29 mouse cellular contexts compared by ENCODE assay signal in the genomic region with DNA sequence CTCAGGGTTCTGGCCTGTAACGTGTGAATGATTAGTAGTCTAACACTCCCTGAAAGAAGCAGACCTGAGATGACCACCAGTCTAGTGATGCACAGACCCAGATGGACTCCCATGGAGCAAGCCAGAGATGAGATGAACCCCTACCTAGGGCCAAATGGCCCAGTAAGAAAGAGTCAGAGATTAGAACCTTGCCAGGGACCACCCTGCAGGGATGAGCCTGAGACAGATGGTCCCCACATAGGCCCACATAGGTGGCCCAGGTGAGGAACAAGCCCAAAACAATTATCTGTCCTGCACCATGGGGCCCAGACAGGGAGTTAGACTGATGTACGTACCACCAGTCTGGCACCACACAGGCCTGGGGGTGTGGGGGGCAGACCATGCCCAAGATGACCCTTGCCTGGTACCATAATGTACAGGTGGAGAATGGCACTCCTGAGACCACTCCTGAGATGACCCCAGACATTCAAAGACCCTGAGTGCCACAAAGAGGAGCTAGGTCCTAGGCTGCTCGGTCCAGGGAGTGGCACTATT.
DNase-seq lines count a peak whose midpoint lies in the region; ATAC-seq and TF ChIP-seq lines count a peak whose summit lies in the region.
"Had no signal": no experiment of that assay in that cellular context is flagged by ENCODE, and none has a peak within 500 bp of the region (broad histone marks: within the 10 kb centered on the region; RNA-seq: fewer than 3 reads in every experiment).

No protein-coding gene starts in this region.

- WGBS in cerebellum, adult 2 months = 56% methylated on average over 3 of the region's 3 CpGs
- WGBS in hindbrain, embryonic 11.5 days = 68% methylated on average over 3 of the region's 3 CpGs
- WGBS in hindbrain, embryonic 12.5 days = 81% methylated on average over 3 of the region's 3 CpGs
- 78% methylated on average over 3 of the region's 3 CpGs for WGBS in midbrain, embryonic 12.5 days
- 84% methylated on average over 3 of the region's 3 CpGs for WGBS in midbrain, embryonic 15.5 days
- WGBS in stomach, embryonic 15.5 days = 69% methylated on average over 3 of the region's 3 CpGs

- H3K36me3 ChIP-seq in hindbrain, embryonic 11.5 days (ENCODE audit: control insufficient read depth, insufficient read depth, low read length) = no peaks in the 10 kb centered on the region
- H3K36me3 ChIP-seq in hindbrain, embryonic 12.5 days = no peaks in the 10 kb centered on the region
- no peaks in the 10 kb centered on the region for H3K36me3 ChIP-seq in midbrain, embryonic 12.5 days
- no peaks in the 10 kb centered on the region for H3K36me3 ChIP-seq in midbrain, embryonic 15.5 days (replicated peaks)
- H3K36me3 ChIP-seq in stomach, embryonic 15.5 days = no peaks in the 10 kb centered on the region
- H3K36me3 ChIP-seq: heart, embryonic 10.5 days; intestine, embryonic 15.5 days; neural tube, embryonic 13.5 days had no signal

- DNase-seq in cerebellum, postnatal 10 days = peak; percentile 31 to 74
- DNase-seq in cerebellum, adult 2 months = no peak
- no peak for DNase-seq in hindbrain, embryonic 11.5 days (ENCODE audit: low spot score)
- DNase-seq in thymus, postnatal 25 days = no peak
- DNase-seq: adrenal gland, adult 2 months; adrenal gland, postnatal 36 days; cerebellum, adult 8-10 months; embryo, embryonic 11 days; gastrocnemius, postnatal 10 days; heart, postnatal 4 days; kidney, adult 2 months; kidney, postnatal 36 days; liver; lung, adult 2 months; lung, postnatal 10 days; thymus, postnatal 36 days had no signal

- no peak overlapping the region for H3K27ac ChIP-seq in cerebellum, adult 2 months (ENCODE audit: insufficient read depth, low read length)
- no peak overlapping the region for H3K27ac ChIP-seq in hindbrain, embryonic 11.5 days (ENCODE audit: low read depth, low read length)
- H3K27ac ChIP-seq in hindbrain, embryonic 12.5 days = no peak overlapping the region
- no peak overlapping the region for H3K27ac ChIP-seq in midbrain, embryonic 12.5 days (replicated peaks)
- H3K27ac ChIP-seq in midbrain, embryonic 15.5 days = no peak overlapping the region
- no peak overlapping the region for H3K27ac ChIP-seq in stomach, embryonic 15.5 days
- H3K27ac ChIP-seq: forebrain, embryonic 13.5 days; heart, embryonic 10.5 days; hindbrain, postnatal 0 days; intestine, embryonic 15.5 days; layer of hippocampus, adult 2 months; left cerebral cortex, adult 2 months; liver, embryonic 14.5 days; neural tube, embryonic 13.5 days had no signal

- no peak overlapping the region for H3K9ac ChIP-seq in hindbrain, embryonic 11.5 days (ENCODE audit: low read depth, low read length)
- no peak overlapping the region for H3K9ac ChIP-seq in hindbrain, embryonic 12.5 days
- no peak overlapping the region for H3K9ac ChIP-seq in midbrain, embryonic 12.5 days (replicated peaks)
- no peak overlapping the region for H3K9ac ChIP-seq in midbrain, embryonic 15.5 days
- H3K9ac ChIP-seq in stomach, embryonic 15.5 days = no peak overlapping the region
- H3K9ac ChIP-seq: forebrain, embryonic 13.5 days; intestine, embryonic 15.5 days; liver, embryonic 14.5 days; neural tube, embryonic 13.5 days had no signal

- no peak overlapping the region for H3K4me2 ChIP-seq in hindbrain, embryonic 11.5 days (replicated peaks; ENCODE audit: low read depth, low read length)
- no peak overlapping the region for H3K4me2 ChIP-seq in hindbrain, embryonic 12.5 days (replicated peaks)
- no peak overlapping the region for H3K4me2 ChIP-seq in midbrain, embryonic 12.5 days (replicated peaks)
- H3K4me2 ChIP-seq in midbrain, embryonic 15.5 days = no peak overlapping the region
- no peak overlapping the region for H3K4me2 ChIP-seq in stomach, embryonic 15.5 days
- H3K4me2 ChIP-seq: forebrain, embryonic 13.5 days; intestine, embryonic 15.5 days; neural tube, embryonic 13.5 days had no signal

- no peaks in the 10 kb centered on the region for H3K9me3 ChIP-seq in hindbrain, embryonic 11.5 days (ENCODE audit: control insufficient read depth, low read length)
- no peaks in the 10 kb centered on the region for H3K9me3 ChIP-seq in hindbrain, embryonic 12.5 days (replicated peaks)
- no peaks in the 10 kb centered on the region for H3K9me3 ChIP-seq in midbrain, embryonic 12.5 days
- H3K9me3 ChIP-seq in midbrain, embryonic 15.5 days = no peaks in the 10 kb centered on the region
- no peaks in the 10 kb centered on the region for H3K9me3 ChIP-seq in stomach, embryonic 15.5 days
- H3K9me3 ChIP-seq: forebrain, embryonic 13.5 days; heart, embryonic 10.5 days; intestine, embryonic 15.5 days; neural tube, embryonic 13.5 days had no signal

- H3K4me3 ChIP-seq in cerebellum, adult 2 months (replicated peaks; ENCODE audit: insufficient read depth, low read depth, low read length) = no peak overlapping the region
- H3K4me3 ChIP-seq in hindbrain, embryonic 11.5 days (ENCODE audit: low read depth, low read length) = no peak overlapping the region
- H3K4me3 ChIP-seq in hindbrain, embryonic 12.5 days = no peak overlapping the region
- no peak overlapping the region for H3K4me3 ChIP-seq in midbrain, embryonic 12.5 days
- no peak overlapping the region for H3K4me3 ChIP-seq in midbrain, embryonic 15.5 days
- no peak overlapping the region for H3K4me3 ChIP-seq in stomach, embryonic 15.5 days (replicated peaks)
- H3K4me3 ChIP-seq: forebrain, embryonic 13.5 days; heart, embryonic 10.5 days; intestine, embryonic 15.5 days; layer of hippocampus, adult 2 months; left cerebral cortex, adult 2 months; neural tube, embryonic 13.5 days had no signal

- H3K27me3 ChIP-seq in cerebellum, adult 2 months (ENCODE audit: control insufficient read depth, insufficient read depth, low read length) = no peaks in the 10 kb centered on the region
- H3K27me3 ChIP-seq in hindbrain, embryonic 11.5 days (ENCODE audit: control insufficient read depth, insufficient read depth, low read length) = no peaks in the 10 kb centered on the region
- no peaks in the 10 kb centered on the region for H3K27me3 ChIP-seq in hindbrain, embryonic 12.5 days
- no peaks in the 10 kb centered on the region for H3K27me3 ChIP-seq in midbrain, embryonic 12.5 days
- no peaks in the 10 kb centered on the region for H3K27me3 ChIP-seq in midbrain, embryonic 15.5 days (replicated peaks)
- H3K27me3 ChIP-seq in stomach, embryonic 15.5 days (replicated peaks) = no peaks in the 10 kb centered on the region
- H3K27me3 ChIP-seq: forebrain, embryonic 13.5 days; intestine, embryonic 15.5 days; neural tube, embryonic 13.5 days had no signal

- TF ChIP-seq CTCF in cerebellum, adult 2 months (IDR thresholded peaks at IDR 0.05; ENCODE audit: borderline replicate concordance, insufficient read depth, low read depth, low read length) = no peak

- TF ChIP-seq POLR2A in cerebellum, adult 2 months (IDR thresholded peaks at IDR 0.05; ENCODE audit: borderline replicate concordance, insufficient read depth, low read length) = no peak

- ATAC-seq in hindbrain, embryonic 11.5 days (ENCODE audit: low FRiP score) = 0 out of 2 replicates have a peak, but pooled peaks have one; percentile 17
- no peak for ATAC-seq in hindbrain, embryonic 12.5 days (ENCODE audit: low FRiP score)
- peak; percentile 41; the same call in 1 of the 2 replicates for ATAC-seq in midbrain, embryonic 12.5 days (ENCODE audit: low FRiP score, low read depth)
- ATAC-seq in midbrain, embryonic 15.5 days (replicated peaks) = no peak
- ATAC-seq in stomach, embryonic 15.5 days (ENCODE audit: insufficient read depth, low FRiP score, low read depth) = peak; percentile 53; the same call in 1 of the 2 replicates
- ATAC-seq: activated CD4-positive, CD25-positive, alpha-beta regulatory T cell, adult 4 months; forebrain, embryonic 13.5 days; hindbrain, postnatal 0 days; intestine, embryonic 15.5 days had no signal

- H3K4me1 ChIP-seq in cerebellum, adult 2 months (ENCODE audit: control insufficient read depth, insufficient read depth, low read length) = no peaks in the 10 kb centered on the region
- no peaks in the 10 kb centered on the region for H3K4me1 ChIP-seq in hindbrain, embryonic 11.5 days (replicated peaks; ENCODE audit: control insufficient read depth, insufficient read depth, low read length)
- H3K4me1 ChIP-seq in hindbrain, embryonic 12.5 days = no peaks in the 10 kb centered on the region
- H3K4me1 ChIP-seq in midbrain, embryonic 12.5 days = no peaks in the 10 kb centered on the region
- H3K4me1 ChIP-seq in midbrain, embryonic 15.5 days = no peaks in the 10 kb centered on the region
- no peaks in the 10 kb centered on the region for H3K4me1 ChIP-seq in stomach, embryonic 15.5 days
- H3K4me1 ChIP-seq: forebrain, embryonic 13.5 days; heart, embryonic 10.5 days; intestine, embryonic 15.5 days; neural tube, embryonic 13.5 days had no signal

Comparison
In these comparisons a context has a peak if more than half of its experiments do, and no peak if none do; other contexts are left out.
1. DNase-seq: peak in cerebellum, postnatal 10 days (2 of 2); none in cerebellum, adult 2 months (0 of 2), hindbrain, embryonic 11.5 days (single experiment) and thymus, postnatal 25 days (single experiment).
2. ATAC-seq: peak in hindbrain, embryonic 11.5 days (single experiment), midbrain, embryonic 12.5 days (single experiment) and stomach, embryonic 15.5 days (single experiment); none in hindbrain, embryonic 12.5 days (single experiment) and midbrain, embryonic 15.5 days (single experiment).